Mouse (Mus musculus): ENCODE data around the gene Atp2b1. TPM values are rescaled to one million over a fixed set of nuclear protein-coding genes. Genes with fewer than 3 reads are reported as not detected.

Gene Atp2b1
- polyA plus RNA-seq (2012): 8.0 and 8.7 TPM in 2 replicates

GRCm38 (mm10) chr10:98913961-98914809 is at the start of gene Atp2b1:
Gene Atp2b1, plus strand, starts transcription at chr10:98914406.

Other genes starting within 250 kb of the Atp2b1 start
- gene Poc1b, start 192.6 kb downstream of the Atp2b1 start, polyA plus RNA-seq (2012): 19.8 and 24.8 TPM in 2 replicates
- 3.1 and 3.8 TPM in 2 replicates for gene Galnt4, start 193.8 kb downstream of the Atp2b1 start, polyA plus RNA-seq (2012)
- gene Phxr2, start 211.9 kb downstream of the Atp2b1 start, polyA plus RNA-seq (2012): not detected in 2 replicates

Data from megakaryocyte-erythroid progenitor cell, adult 5 weeks (primary cell).